Mouse (Mus musculus) stomach, adult 2 months (tissue): ENCODE measurements around the gene Tas2r115. TPM values are rescaled to one million over a fixed set of nuclear protein-coding genes. Genes with fewer than 3 reads are reported as not detected.

Experiments used
- polyA plus RNA-seq: library from polyadenylated mRNA; depleted of rRNA; stranded (reverse); fragments of >200 nt; gene quantifications from 2 replicates; pipeline ENCODE4 v1.2.3, GENCODE M21; 2012; rRNA removed

Tas2r115 gene
- polyA plus RNA-seq, result not detected in 2 replicates

DNA sequence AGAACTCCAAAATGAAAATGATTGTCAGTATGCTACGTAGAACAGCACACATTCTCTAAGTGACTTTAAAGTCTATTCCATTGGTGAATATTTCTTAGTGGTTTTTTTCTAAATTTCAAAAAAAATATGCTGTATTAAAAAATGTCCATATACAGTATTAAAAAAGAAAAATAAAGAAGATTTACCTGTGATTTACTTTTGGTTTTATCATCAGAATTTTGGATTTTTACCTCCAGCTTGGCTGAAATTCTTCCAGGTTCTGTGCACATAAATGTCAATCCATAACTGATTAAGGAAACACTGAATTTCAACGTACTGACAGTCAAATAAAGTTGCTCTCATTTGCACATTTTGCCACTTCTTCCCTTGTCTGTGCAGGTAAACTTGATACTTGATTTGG, at the start of gene Tas2r115:
Tas2r115 (minus strand) TSS at position 101 of the 400 bp plus-strand sequence.

DNA sequence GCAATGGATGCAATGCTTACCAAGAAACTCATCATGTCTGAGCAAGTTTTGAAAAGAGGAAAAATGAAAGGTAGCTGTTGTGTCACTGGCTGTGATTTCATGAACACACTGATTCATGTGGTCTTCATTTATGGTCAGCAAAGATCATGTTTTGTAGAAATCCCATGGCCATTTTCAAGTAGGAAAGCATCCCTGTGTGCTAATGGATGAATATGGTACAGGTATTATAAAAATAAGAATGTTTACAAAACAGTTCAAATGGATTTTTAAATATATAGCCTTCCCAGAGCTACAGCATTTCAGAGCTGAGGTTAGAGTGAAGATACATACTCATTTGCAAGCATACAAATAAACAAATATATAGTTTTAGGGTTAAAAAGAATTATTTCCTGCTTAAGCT, 40.2 kb upstream of the Tas2r115 start, which contains the start of gene Tas2r136:
Tas2r136 (minus strand) TSS at position 101 of the 400 bp plus-strand sequence.

DNA sequence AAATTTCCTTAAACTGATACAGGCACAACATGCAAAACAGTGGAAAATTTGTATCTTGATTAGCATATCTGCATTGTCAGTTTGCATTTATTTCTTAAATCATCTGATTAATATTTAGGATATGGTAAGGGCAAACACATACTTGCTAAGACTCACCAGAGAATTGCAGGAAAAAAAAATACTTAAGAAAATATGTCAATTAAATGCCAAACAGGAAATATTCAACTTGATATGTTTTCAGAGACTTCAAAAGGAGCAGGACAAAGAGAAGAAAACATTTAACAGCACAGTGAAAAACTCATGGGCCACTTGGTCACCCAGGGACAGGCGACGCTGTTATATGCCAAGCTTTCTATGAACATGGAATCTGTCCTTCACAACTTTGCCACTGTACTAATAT, 24.0 kb upstream of the Tas2r115 start, which contains the start of gene Tas2r102:
Tas2r102 (plus strand) TSS at position 301 of the 400 bp plus-strand sequence.

DNA sequence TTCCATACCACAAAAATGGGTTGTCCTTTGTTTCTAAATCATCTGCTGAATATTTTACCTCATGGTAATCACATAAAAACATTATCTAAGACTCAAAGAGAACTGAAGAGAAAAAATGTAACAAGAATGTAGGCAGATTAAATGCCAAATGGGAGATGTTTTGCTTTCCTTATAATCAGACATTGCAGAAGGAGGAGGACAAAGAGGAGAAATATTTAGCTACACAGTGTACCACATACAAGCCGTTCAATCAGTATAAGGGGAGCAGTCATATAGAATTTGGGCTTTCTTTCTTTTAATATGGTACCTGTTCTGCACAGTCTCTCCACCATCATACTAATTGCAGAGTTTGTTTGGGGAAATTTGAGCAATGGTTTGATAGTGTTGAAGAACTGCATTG, 16.6 kb upstream of the Tas2r115 start, which contains the start of gene Tas2r124:
Tas2r124 (plus strand) TSS at position 301 of the 400 bp plus-strand sequence.

DNA sequence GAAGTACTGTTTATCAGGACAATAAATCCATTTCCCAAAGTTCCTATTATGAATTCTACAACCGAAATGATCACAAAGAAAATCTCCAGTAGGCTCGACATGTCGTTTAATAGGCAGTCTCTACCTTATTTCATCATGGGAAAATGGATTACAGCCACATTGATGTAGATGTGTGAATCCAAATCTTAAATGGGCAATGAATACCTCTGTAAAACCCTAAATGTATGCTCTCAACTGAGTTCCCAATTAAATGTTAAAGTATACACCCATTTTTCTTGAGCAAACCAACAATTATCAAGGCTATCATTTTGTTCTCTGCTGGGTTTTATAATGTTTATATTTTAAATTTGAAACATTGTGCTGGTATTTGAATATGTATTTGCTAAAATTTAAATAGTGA, 26.0 kb downstream of the Tas2r115 start, which contains the start of gene Tas2r122:
Tas2r122 (minus strand) TSS at position 101 of the 400 bp plus-strand sequence.

DNA sequence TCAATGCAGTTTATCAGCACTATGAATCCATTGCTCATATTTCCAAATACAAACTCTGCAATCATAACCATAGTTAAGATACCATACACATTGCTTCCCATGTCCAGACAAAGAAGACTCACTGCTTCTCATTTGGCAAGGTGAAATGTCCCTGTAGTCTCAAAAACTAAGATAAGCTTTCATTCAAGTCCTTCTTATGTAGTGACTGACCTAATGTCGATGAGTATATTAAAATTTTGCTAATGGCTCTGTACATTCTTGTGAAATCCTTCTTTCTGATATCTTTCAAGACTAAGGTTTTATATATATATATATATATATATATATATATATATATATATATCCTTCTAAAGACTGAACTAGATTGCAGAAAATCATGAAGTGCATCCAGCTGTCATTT, 36.9 kb downstream of the Tas2r115 start, which contains the start of gene Tas2r121:
Tas2r121 (minus strand) TSS at position 101 of the 400 bp plus-strand sequence.

Other genes with a start within 250 kb of the Tas2r115 start
- not detected in 2 replicates for gene Prh1, start 168.2 kb downstream of the Tas2r115 start, polyA plus RNA-seq
- not detected in 2 replicates for gene Prp2, start 142.1 kb downstream of the Tas2r115 start, polyA plus RNA-seq
- gene A630073D07Rik, start 86.5 kb downstream of the Tas2r115 start, polyA plus RNA-seq, result not detected in 2 replicates
- not detected in 2 replicates for gene Tas2r120, start 81.1 kb downstream of the Tas2r115 start, polyA plus RNA-seq
- gene Tas2r121, start 37.0 kb downstream of the Tas2r115 start, polyA plus RNA-seq, result not detected in 2 replicates
- gene Tas2r122, start 26.1 kb downstream of the Tas2r115 start, polyA plus RNA-seq, result not detected in 2 replicates
- gene Tas2r124, start 16.7 kb upstream of the Tas2r115 start, polyA plus RNA-seq, result not detected in 2 replicates
- not detected in 2 replicates for gene Tas2r102, start 24.1 kb upstream of the Tas2r115 start, polyA plus RNA-seq
- gene Tas2r136, start 40.1 kb upstream of the Tas2r115 start, polyA plus RNA-seq, result not detected in 2 replicates
- gene Tas2r117, start 64.8 kb upstream of the Tas2r115 start, polyA plus RNA-seq, result not detected in 2 replicates
- not detected in 2 replicates for gene Tas2r123, start 109.1 kb upstream of the Tas2r115 start, polyA plus RNA-seq
- gene Tas2r116, start 117.4 kb upstream of the Tas2r115 start, polyA plus RNA-seq, result not detected in 2 replicates
- gene Tas2r110, start 130.0 kb upstream of the Tas2r115 start, polyA plus RNA-seq, result not detected in 2 replicates
- not detected in 2 replicates for gene Tas2r113, start 155.0 kb upstream of the Tas2r115 start, polyA plus RNA-seq
- gene Tas2r125, start 171.6 kb upstream of the Tas2r115 start, polyA plus RNA-seq, result not detected in 2 replicates
- not detected in 2 replicates for gene Tas2r129, start 213.1 kb upstream of the Tas2r115 start, polyA plus RNA-seq
- not detected in 2 replicates for gene Tas2r131, start 219.9 kb upstream of the Tas2r115 start, polyA plus RNA-seq
- not detected in 2 replicates for gene Tas2r109, start 242.9 kb upstream of the Tas2r115 start, polyA plus RNA-seq